Mouse (Mus musculus) MEL (cell line): ENCODE data around the gene Mettl26. TPM values are rescaled to one million over a fixed set of nuclear protein-coding genes. Genes with fewer than 3 reads are reported as not detected.

ENCODE experiments used
- DNase-seq: peaks from one replicate; pipeline ENCODE4 v3.0.0; 2011; ENCODE audit warnings: low read depth, low spot score
- H3K27ac ChIP-seq: 2 replicates; pipeline ENCODE4 v1.5.1; 2012; ENCODE audit warnings: low read depth, mild to moderate bottlenecking, control low read depth, low read length, moderate library complexity; ENCODE audit not compliant: control insufficient read depth
- H3K27me3 ChIP-seq, 2 experiments: fragments of 150-350 bp in 1 of 2; sonication (generic) in 1 of 2; 2 replicates each; pipeline ENCODE4 v1.6.1; 2012; ENCODE audit warnings: low read length in 2 of 2, mild to moderate bottlenecking in 2 of 2, improper control_type of control experiment in 1 of 2, moderate library complexity in 1 of 2; ENCODE audit not compliant: insufficient read depth in 2 of 2, control insufficient read depth in 1 of 2
- H3K36me3 ChIP-seq, 2 experiments: 2 replicates each; pipeline ENCODE4 v1.6.1; 2012 to 2014; ENCODE audit warnings: low read length in 2 of 2, improper control_type of control experiment in 1 of 2, inconsistent platforms in 1 of 2, mild to moderate bottlenecking in 1 of 2; ENCODE audit not compliant: insufficient read depth in 2 of 2, control insufficient read depth in 1 of 2
- H3K4me1 ChIP-seq, 2 experiments: fragments of 150-350 bp in 1 of 2; sonication (generic) in 1 of 2; 2 replicates each; pipeline ENCODE4 v1.6.1; 2012; ENCODE audit warnings: low read length in 2 of 2, improper control_type of control experiment in 1 of 2, mild to moderate bottlenecking in 1 of 2; ENCODE audit not compliant: insufficient read depth in 2 of 2, control insufficient read depth in 1 of 2
- H3K4me3 ChIP-seq, 2 experiments: fragments of 150-350 bp in 1 of 2; sonication (generic) in 1 of 2; 2 replicates each; pipeline ENCODE4 v1.5.1; 2012; ENCODE audit warnings: low read depth in 2 of 2, low read length in 2 of 2, mild to moderate bottlenecking in 2 of 2, moderate library complexity in 2 of 2, control low read depth in 1 of 2, improper control_type of control experiment in 1 of 2; ENCODE audit not compliant: control insufficient read depth in 1 of 2, insufficient read depth in 1 of 2
- H3K79me2 ChIP-seq: 2 replicates; pipeline ENCODE4 v1.6.1; 2012; ENCODE audit warnings: mild to moderate bottlenecking, low read length, moderate library complexity; ENCODE audit not compliant: control insufficient read depth, poor library complexity, insufficient read depth
- H3K9ac ChIP-seq: 2 replicates; pipeline ENCODE4 v1.6.1; 2012; ENCODE audit warnings: low read depth, mild to moderate bottlenecking, control low read depth, low read length, moderate library complexity; ENCODE audit not compliant: control insufficient read depth, poor library complexity, severe bottlenecking
- H3K9me3 ChIP-seq: fragments of 150-350 bp; sonication (generic); replicated peaks from 2 replicates; pipeline ENCODE4 v1.6.1; 2012; ENCODE audit warnings: mild to moderate bottlenecking, low read length, improper control_type of control experiment, moderate library complexity; ENCODE audit not compliant: insufficient read depth
- BHLHE40 ChIP-seq: IDR thresholded peaks from 2 replicates; pipeline ENCODE4 v1.6.1; 2012; ENCODE audit warnings: low read depth, mild to moderate bottlenecking, inconsistent platforms, low read length, improper control_type of control experiment, borderline replicate concordance
- CHD1 ChIP-seq: IDR thresholded peaks from 2 replicates; pipeline ENCODE4 v1.6.1; 2012; ENCODE audit warnings: low read depth, mild to moderate bottlenecking, inconsistent platforms, low read length, improper control_type of control experiment
- CHD2 ChIP-seq: IDR thresholded peaks from 2 replicates; pipeline ENCODE4 v1.6.1; 2011; ENCODE audit warnings: low read length, improper control_type of control experiment
- CTCF ChIP-seq, 3 experiments: IDR thresholded peaks in 2 of 3; conservative IDR thresholded peaks in 1 of 3; 2 replicates each; pipeline ENCODE4 v1.5.1; 2011 to 2012; ENCODE audit warnings: low read length in 3 of 3, low read depth in 2 of 3, mild to moderate bottlenecking in 2 of 3, improper control_type of control experiment in 1 of 3, inconsistent platforms in 1 of 3, mixed read lengths in 1 of 3, moderate library complexity in 1 of 3; ENCODE audit not compliant: control insufficient read depth in 1 of 3, insufficient read depth in 1 of 3, poor library complexity in 1 of 3, severe bottlenecking in 1 of 3
- E2F4 ChIP-seq: IDR thresholded peaks from 2 replicates; pipeline ENCODE4 v1.6.1; 2011; ENCODE audit warnings: low read depth, low read length, improper control_type of control experiment, borderline replicate concordance
- GATA1 ChIP-seq: IDR thresholded peaks from 2 replicates; pipeline ENCODE4 v1.6.1; 2011; ENCODE audit warnings: low read depth, low read length, improper control_type of control experiment
- MAZ ChIP-seq: IDR thresholded peaks from 2 replicates; pipeline ENCODE4 v1.6.1; 2012; ENCODE audit warnings: low read depth, mild to moderate bottlenecking, inconsistent platforms, low read length, improper control_type of control experiment
- MYC ChIP-seq: IDR thresholded peaks from 2 replicates; pipeline ENCODE4 v1.6.1; 2011; ENCODE audit warnings: low read depth, mild to moderate bottlenecking, low read length, improper control_type of control experiment, moderate library complexity
- NELFE ChIP-seq: IDR thresholded peaks from 2 replicates; pipeline ENCODE4 v1.6.1; 2011; ENCODE audit warnings: low read depth, low read length, improper control_type of control experiment
- NRF1 ChIP-seq: IDR thresholded peaks from 2 replicates; pipeline ENCODE4 v1.6.1; 2014; ENCODE audit warnings: low read depth, mild to moderate bottlenecking, inconsistent platforms, low read length, improper control_type of control experiment, moderate library complexity; ENCODE audit not compliant: poor library complexity, insufficient read depth, severe bottlenecking
- POLR2AphosphoS2 ChIP-seq: IDR thresholded peaks from 2 replicates; pipeline ENCODE4 v1.6.1; 2011; ENCODE audit warnings: low read length, improper control_type of control experiment
- SMC3 ChIP-seq: IDR thresholded peaks from 2 replicates; pipeline ENCODE4 v1.6.1; 2011; ENCODE audit warnings: low read depth, low read length, improper control_type of control experiment
- TAL1 ChIP-seq: IDR thresholded peaks from 2 replicates; pipeline ENCODE4 v1.6.1; 2012; ENCODE audit warnings: mild to moderate bottlenecking, inconsistent platforms, low read length, moderate library complexity, mixed read lengths
- UBTF ChIP-seq: IDR thresholded peaks from 2 replicates; pipeline ENCODE4 v1.6.1; 2012; ENCODE audit warnings: low read depth, mild to moderate bottlenecking, inconsistent platforms, low read length, improper control_type of control experiment, moderate library complexity, borderline replicate concordance; ENCODE audit not compliant: insufficient read depth
- ZC3H11A ChIP-seq: IDR thresholded peaks from 2 replicates; pipeline ENCODE4 v1.6.1; 2012; ENCODE audit warnings: low read depth, mild to moderate bottlenecking, inconsistent platforms, low read length, improper control_type of control experiment
- ZMIZ1 ChIP-seq: IDR thresholded peaks from 2 replicates; pipeline ENCODE4 v1.6.1; 2012; ENCODE audit warnings: low read depth, mild to moderate bottlenecking, inconsistent platforms, low read length, improper control_type of control experiment, moderate library complexity
- ZNF384 ChIP-seq: IDR thresholded peaks from 2 replicates; pipeline ENCODE4 v1.6.1; 2012; ENCODE audit warnings: low read depth, mild to moderate bottlenecking, inconsistent platforms, low read length, improper control_type of control experiment
- polyA plus RNA-seq, 2 experiments: library from polyadenylated mRNA; stranded (reverse) in 1 of 2; unstranded in 1 of 2; fragments of >175 nt in 1 of 2; fragments of >200 nt in 1 of 2; gene quantifications; 2 replicates each; pipeline versions ENCODE4 v1.2.1 to v1.2.4; 2012; ENCODE audit warnings: low replicate concordance in 2 of 2, low read depth in 1 of 2; ENCODE audit not compliant: insufficient read length in 2 of 2, insufficient read depth in 1 of 2, missing spikeins in 1 of 2
- total RNA-seq: library from RNA; depleted of rRNA; stranded (reverse); fragments of 300-350 nt; gene quantifications from 2 replicates; pipeline ENCODE4 v1.2.3, GENCODE M21; 2012

The Mettl26 gene
- total and polyA plus RNA-seq, 3 experiments: 31.7 to 50.6 TPM; not detected in 1

- Histone ChIP-seq H3K79me2 (no peaks in the 10 kb centered on the region), H3K27me3 (no peaks in the 10 kb centered on the region), H3K9me3 (no peaks in the 10 kb centered on the region), H3K36me3 (peaks cover 0 to 7% of the 10 kb centered on the region in 2 experiments; a peak in 2 of 4 replicates), H3K27ac (no peak overlapping the region), H3K4me3 (no peak overlapping the region), H3K9ac (no peak overlapping the region), H3K4me1 (peaks cover 0 to 11% of the 10 kb centered on the region in 2 experiments; a peak in 2 of 4 replicates)
- DNase-seq: no peak
- TF ChIP-seq ZNF384: no peak
- no peak for TF ChIP-seq E2F4
- TF ChIP-seq ZMIZ1: no peak
- TF ChIP-seq MAZ: no peak
These were observed 6.2 kb downstream of the Mettl26 start for GRCm38 (mm10) chr17:25880913-25881641.

- peaks cover 0 to 4% of the 10 kb centered on the region in 2 experiments; a peak in 1 of 4 replicates for H3K36me3 ChIP-seq
- H3K9ac ChIP-seq: no peak overlapping the region
- no peak for TF ChIP-seq CTCF (IDR thresholded peaks at IDR 0.05 in 2 of 3, conservative IDR thresholded peaks at IDR 0.05 in 1 of 3; ENCODE audit: control insufficient read depth in 1 of 3, insufficient read depth in 1 of 3, low read depth in 2 of 3, low read length in 3 of 3, poor library complexity in 1 of 3, severe bottlenecking in 1 of 3)
- peak; percentile 12; the same call in 1 of the 2 replicates for TF ChIP-seq POLR2AphosphoS2
- TF ChIP-seq, all 39 proteins: peak for 1
- no peak overlapping the region for H3K27ac ChIP-seq
- no peak overlapping the region for H3K4me3 ChIP-seq
- no peaks in the 10 kb centered on the region for H3K9me3 ChIP-seq
- H3K4me1 ChIP-seq: peaks cover 0 to 4% of the 10 kb centered on the region in 2 experiments; a peak in 1 of 4 replicates
- no peak for DNase-seq
- no peaks in the 10 kb centered on the region for H3K79me2 ChIP-seq
- no peaks in the 10 kb centered on the region for H3K27me3 ChIP-seq
These were observed 6.8 kb downstream of the Mettl26 start for GRCm38 (mm10) chr17:25881691-25882090.

GRCm38 (mm10) chr17:25882306-25882705, 7.4 kb downstream of the Mettl26 start:
- no peak overlapping the region for H3K4me3 ChIP-seq
- DNase-seq: no peak
- no peak overlapping the region for H3K27ac ChIP-seq
- H3K36me3 ChIP-seq: no peaks in the 10 kb centered on the region
- H3K4me1 ChIP-seq: no peaks in the 10 kb centered on the region
- TF ChIP-seq NELFE (no peak), POLR2AphosphoS2 (0 out of 2 replicates have a peak, but pooled peaks have one; percentile 10)
- no peaks in the 10 kb centered on the region for H3K79me2 ChIP-seq
- H3K9ac ChIP-seq: no peak overlapping the region
- no peaks in the 10 kb centered on the region for H3K27me3 ChIP-seq
- H3K9me3 ChIP-seq: no peaks in the 10 kb centered on the region

GRCm38 (mm10) chr17:25883268-25883667, 8.4 kb downstream of the Mettl26 start:
- Histone ChIP-seq H3K79me2 (no peaks in the 10 kb centered on the region), H3K27ac (no peak overlapping the region), H3K9me3 (no peaks in the 10 kb centered on the region), H3K9ac (no peak overlapping the region), H3K27me3 (no peaks in the 10 kb centered on the region), H3K4me3 (no peak overlapping the region), H3K36me3 (no peaks in the 10 kb centered on the region), H3K4me1 (no peaks in the 10 kb centered on the region)
- DNase-seq: no peak
- no peak for TF ChIP-seq NRF1
- no peak for TF ChIP-seq E2F4
- TF ChIP-seq ZMIZ1: no peak
- TF ChIP-seq GATA1: no peak
- TF ChIP-seq ZNF384: no peak
- TF ChIP-seq NELFE: no peak
- no peak for TF ChIP-seq CHD2
- TF ChIP-seq ZC3H11A: no peak
- no peak for TF ChIP-seq TAL1
- TF ChIP-seq SMC3: no peak
- no peak for TF ChIP-seq MYC
- TF ChIP-seq BHLHE40: no peak
- TF ChIP-seq CHD1: no peak
- no peak for TF ChIP-seq UBTF
